Mouse (Mus musculus) megakaryocyte, adult 5-6 weeks (primary cell): Measurements from ENCODE around the gene Plau. TPM values are rescaled to one million over a fixed set of nuclear protein-coding genes. Genes with fewer than 3 reads are reported as not detected.
A peak's percentile ranks its signal among the peaks of the same experiment; 100 is the strongest.

Experiments
- ATAC-seq: 2 replicates; pipeline ENCODE4 v1.8.0; 2016; ENCODE audit warnings: mild to moderate bottlenecking, inconsistent platforms; ENCODE audit not compliant: poor library complexity, severe bottlenecking
- total RNA-seq, 2 experiments: library from RNA; stranded (forward) in 1 of 2; stranded (reverse) in 1 of 2; fragments of 153-499, 151-499 nt in 1 of 2; fragments of 221-1000, 200-1000 nt in 1 of 2; gene quantifications; 2 replicates each; pipeline versions ENCODE4 v1.2.3 to v1.2.4; 2015 to 2017

Gene Plau
- total RNA-seq (2015) (7.0 and 9.5 TPM in 2 replicates), total RNA-seq (2017) (16.8 and 17.1 TPM in 2 replicates)

DNA sequence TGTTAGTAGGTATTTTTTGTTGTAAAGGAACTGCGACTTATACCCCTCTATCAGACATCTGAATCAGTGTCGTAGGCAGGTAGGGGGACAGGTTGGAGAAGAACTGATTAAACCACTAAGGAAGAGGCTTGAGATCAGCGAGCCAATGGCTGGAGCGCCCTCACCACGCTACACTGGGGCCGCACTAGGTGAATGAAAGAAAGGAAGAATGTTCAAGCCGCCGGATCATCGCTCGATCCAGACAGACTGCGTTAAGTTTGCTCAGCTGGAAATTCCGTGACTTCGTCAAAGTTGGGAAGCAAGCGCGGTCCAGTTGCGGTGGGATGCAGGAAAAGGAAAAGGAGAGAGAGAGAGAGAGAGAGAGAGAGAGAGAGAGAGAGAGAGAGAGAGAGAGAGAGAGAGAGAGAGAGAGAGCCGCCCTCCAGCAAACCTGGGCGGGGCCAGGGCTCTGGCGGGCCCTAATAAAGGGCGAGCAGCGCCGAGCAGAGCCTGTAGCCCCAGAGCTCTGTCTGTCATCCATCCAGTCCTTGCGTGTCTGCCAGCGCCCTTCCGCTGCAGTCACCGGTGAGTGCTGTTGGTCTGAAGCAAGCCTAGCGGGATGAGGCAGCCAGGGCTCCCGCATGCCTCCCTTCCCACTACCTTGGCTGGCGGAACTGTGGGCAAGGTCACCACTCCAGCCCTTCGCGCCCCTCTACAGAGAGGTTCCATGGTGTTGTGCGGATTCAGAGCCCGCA lies at the start of gene Plau:
Plau (plus strand) TSS at position 490 of the 734 bp plus-strand sequence.
- peak; percentile 92 for ATAC-seq

- ATAC-seq, result no peak
These were observed 48.3 kb upstream of the Plau start for GRCm38 (mm10) chr14:20788151-20788550.

GRCm38 (mm10) chr14:20789593-20789992 lies 46.9 kb upstream of the Plau start:
- ATAC-seq, result no peak

- ATAC-seq, result no peak
These were observed 46.0 kb upstream of the Plau start for GRCm38 (mm10) chr14:20790445-20790844.

GRCm38 (mm10) chr14:20790996-20791395 lies 45.5 kb upstream of the Plau start:
- no peak for ATAC-seq

- no peak for ATAC-seq
These were observed 44.8 kb upstream of the Plau start for GRCm38 (mm10) chr14:20791511-20792242.

- no peak for ATAC-seq
These were observed 44.1 kb upstream of the Plau start for GRCm38 (mm10) chr14:20792243-20792921.

- ATAC-seq, result no peak
These were observed 43.3 kb upstream of the Plau start for GRCm38 (mm10) chr14:20792922-20793757.

DNA sequence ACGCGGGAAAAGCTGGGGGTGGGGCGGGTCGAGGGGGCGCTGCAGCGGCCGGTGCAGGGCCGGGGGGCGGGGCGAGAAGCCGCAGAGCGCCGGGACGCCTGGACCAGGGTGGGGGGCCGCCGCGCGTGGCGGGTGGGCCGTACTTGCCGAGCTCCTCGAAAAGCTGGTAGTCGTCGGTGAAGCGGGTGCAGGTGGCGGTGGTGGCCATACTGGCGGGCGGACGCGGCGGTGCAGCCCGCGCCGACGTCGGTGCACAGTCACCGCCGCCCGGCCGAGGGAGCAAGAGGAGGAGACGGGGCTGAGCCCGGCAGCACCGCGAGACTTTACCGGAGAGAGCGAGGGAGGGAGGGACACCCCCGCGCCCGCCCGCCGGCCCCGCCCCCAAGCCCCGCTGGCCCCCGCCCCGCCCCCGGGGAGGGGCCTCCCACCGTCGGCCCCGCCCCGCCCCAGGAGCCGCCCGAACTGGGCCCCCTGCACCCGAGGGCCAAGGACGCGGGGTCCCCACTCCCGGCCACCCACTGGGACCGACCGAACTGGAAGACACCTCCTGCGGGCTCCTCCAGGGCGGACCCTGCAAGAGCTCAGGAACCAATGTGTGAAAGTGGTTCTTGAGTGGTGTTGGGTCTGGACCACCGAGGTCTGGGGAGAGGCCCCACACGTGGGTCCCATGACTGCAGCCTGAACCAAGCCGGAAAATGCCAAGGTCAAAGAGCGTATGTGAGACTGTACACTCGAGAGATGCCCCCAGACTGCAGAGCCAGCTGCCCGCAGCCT lies 42.5 kb upstream of the Plau start, which contains the start of gene Camk2g:
Camk2g (minus strand) TSS at position 331 of the 774 bp plus-strand sequence.
- peak; percentile 93 for ATAC-seq

GRCm38 (mm10) chr14:20794589-20794988 lies 41.9 kb upstream of the Plau start:
- ATAC-seq, result no peak

DNA sequence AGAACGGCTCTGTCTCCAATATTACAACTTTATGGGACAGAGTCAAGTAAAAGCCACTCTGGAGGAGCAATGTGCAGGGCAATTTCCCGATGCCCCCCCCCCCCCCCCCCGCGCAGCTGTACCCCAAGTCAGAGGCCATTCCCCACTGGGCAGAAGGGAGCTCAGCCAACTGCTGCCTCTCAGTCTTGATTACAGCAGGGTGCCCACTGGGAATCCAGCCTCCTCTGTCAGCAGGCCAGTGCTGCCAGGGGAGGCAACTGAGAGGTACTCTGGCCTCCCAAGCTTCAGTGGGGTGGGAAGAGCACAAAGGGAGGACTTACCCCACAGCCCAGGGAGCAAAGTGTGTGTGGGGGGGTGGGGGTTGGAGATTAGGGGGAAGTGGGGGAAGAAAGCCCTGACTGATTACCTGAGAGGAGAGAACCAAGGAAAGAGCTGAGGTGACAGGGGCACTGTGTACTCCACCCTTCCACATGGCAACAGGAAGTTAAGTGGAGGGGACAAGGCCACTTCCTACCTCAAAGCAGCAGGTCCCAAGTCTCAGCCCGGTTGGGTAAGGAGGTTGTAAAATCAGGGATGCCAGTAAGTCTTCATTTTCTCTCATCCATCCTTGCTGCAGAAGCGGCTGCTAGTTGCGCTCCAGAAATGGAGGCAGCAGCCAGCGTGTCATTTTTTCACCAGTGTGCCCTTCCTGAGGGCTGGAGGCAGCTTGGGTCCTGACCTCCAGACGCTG lies 40.9 kb upstream of the Plau start:
- ATAC-seq, result no peak

DNA sequence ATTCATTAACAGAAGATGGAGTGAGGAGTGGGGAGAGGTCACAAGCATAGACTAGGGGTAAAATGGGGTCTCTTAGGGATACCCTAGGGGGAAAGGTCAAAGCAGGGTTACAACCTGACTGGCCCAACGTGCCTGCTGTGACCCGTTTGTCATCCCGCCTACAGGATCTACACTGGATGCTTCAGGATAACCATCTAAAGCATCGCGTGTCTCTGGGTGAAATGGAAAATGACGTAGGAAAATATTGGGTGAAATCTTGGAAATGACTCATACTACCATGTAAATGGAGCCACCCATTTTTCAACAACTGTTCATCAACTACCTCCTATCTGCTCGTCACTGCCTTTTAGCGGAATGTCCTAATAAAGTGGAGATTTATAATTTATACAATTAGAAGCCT lies 40.3 kb upstream of the Plau start:
- ATAC-seq, result no peak

GRCm38 (mm10) chr14:20796643-20797042 lies 39.8 kb upstream of the Plau start:
- no peak for ATAC-seq

DNA sequence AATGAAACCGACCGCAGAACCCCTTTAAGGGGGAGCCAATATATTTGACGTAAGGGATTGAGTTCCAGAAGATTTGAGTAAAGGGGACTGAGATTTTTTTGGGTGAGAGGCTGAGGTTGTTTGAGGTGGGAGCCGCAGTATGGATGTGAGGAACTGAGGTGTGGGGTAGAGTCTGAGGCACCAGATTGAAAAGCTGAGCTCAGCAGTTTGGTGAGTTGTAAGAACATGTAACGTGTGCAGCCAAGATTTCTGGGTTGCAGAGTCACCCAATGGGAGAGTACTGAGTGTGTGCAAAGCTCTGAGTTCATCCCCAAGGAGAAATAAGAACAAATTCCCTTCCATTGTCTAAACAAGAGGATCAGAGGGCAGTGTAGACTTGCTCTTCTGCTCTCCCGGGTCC lies 38.2 kb upstream of the Plau start:
- no peak for ATAC-seq

DNA sequence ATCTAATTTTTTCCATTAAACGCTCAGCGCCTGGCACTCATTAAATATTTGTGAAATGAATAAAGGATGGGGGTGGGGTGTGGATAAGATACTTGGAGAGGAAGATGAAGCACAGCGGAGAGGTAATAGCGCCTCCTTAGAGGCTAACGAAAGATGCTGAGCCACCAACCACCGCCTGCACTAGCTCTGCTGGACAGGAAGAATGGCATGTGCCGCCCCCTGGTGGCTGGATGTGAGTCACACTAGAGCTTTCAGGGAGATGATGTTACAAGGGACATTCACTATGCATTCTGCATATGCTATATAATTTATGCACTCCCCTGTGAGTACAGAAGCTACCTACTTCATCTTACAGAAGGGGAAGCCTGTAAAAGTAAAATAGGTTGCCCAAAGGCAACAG lies 37.7 kb upstream of the Plau start:
- peak; percentile 82 for ATAC-seq

DNA sequence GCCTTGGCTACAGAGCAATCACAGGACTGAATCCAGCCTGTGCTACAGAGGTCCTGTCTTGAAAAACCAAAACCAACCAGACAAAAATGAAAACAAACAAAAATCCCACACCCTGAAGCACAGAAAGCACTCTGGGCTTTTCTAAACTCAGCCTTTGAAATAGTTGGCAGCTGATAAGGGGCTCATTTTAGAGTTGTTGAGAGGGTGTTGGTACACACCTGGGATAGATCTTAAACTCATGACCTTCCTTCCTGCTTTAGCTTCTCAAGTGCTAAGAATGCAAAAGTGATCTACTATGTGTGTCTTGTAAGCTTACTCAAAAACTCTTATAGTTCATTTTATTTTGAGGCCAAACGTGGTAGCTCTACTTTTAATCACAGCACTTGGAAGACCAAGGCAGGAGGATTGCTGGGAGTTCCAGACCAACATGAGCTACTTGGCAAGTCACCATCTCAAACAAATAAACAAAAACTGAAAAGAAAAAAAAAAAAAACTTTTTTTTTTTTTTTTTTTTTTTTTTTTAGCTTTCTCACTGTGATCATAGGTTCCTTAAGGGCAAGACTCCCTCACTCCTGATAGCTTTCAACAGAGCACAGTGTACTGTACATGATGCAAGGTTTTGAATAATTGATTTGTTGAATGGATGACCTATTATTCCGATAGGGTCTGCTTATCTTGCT lies 33.4 kb upstream of the Plau start:
- ATAC-seq, result no peak; the same call in 1 of the 2 replicates

DNA sequence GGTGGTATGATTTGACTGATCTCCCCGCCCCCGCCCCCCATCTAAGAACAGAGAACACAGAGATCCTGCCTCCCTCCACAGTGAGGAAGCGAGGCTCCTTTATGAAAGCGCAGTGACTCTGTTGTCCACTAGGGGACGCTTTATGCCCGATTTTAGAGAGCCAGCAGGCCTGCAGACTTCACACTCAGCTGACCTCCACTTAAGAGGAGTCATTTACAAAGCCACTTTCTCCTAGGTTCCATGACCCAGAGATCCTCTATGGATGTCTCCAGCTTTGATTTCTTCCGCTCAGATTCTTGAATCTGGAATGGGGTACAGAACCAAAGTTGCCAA lies 32.9 kb upstream of the Plau start:
- peak; percentile 91 for ATAC-seq

DNA sequence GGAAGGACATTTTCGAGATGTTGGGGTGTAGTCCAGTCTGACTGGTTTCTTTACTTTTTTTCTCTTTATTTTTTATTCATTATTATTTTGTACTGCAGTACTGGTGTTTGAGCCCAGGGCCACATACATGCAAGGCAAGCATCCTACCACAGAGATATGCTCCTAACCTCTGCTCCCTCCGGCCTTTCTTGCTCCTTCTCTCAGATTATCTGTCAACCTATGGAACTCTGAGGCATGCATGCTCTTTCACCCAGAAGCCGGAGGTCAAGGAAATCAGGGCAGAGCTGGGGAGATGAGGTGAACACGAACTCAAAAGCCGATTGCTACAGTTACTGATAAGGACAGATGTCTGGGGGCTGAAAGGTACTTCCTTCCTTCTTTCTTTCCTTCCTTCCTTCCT lies 32.0 kb upstream of the Plau start:
- no peak for ATAC-seq
